Mouse (Mus musculus) stomach, embryonic 14.5 days (tissue): ENCODE results near the gene Sirt3. TPM values are rescaled to one million over a fixed set of nuclear protein-coding genes. Genes with fewer than 3 reads are reported as not detected.

Experiments used
- ATAC-seq: fragments of 200-750 bp; cut with Nextera tagmentation; 2 replicates; pipeline ENCODE4 v1.8.0; 2017; ENCODE audit warnings: low read depth, moderate TSS enrichment; ENCODE audit not compliant: insufficient number of reproducible peaks, insufficient read depth, low FRiP score
- H3K27ac ChIP-seq: fragments of 300-500 bp; sonication (generic); 2 replicates; pipeline ENCODE4 v1.5.1; 2014; ENCODE audit warnings: mild to moderate bottlenecking, low read length, moderate library complexity, mixed read lengths
- H3K27me3 ChIP-seq: fragments of 300-500 bp; sonication (generic); 2 replicates; pipeline ENCODE4 v1.6.1; 2014; ENCODE audit warnings: low read length, control low read depth, mixed read lengths; ENCODE audit not compliant: control insufficient read depth, insufficient read depth
- H3K36me3 ChIP-seq: fragments of 300-500 bp; sonication (generic); 2 replicates; pipeline ENCODE4 v1.6.1; 2014; ENCODE audit warnings: mild to moderate bottlenecking, control low read depth, low read length, moderate library complexity, mixed read lengths; ENCODE audit not compliant: control insufficient read depth, insufficient read depth
- H3K4me1 ChIP-seq: fragments of 300-500 bp; sonication (generic); 2 replicates; pipeline ENCODE4 v1.6.1; 2014; ENCODE audit warnings: low read length, control low read depth, mixed read lengths; ENCODE audit not compliant: control insufficient read depth, insufficient read depth
- H3K4me2 ChIP-seq: fragments of 300-500 bp; sonication (generic); replicated peaks from 2 replicates; pipeline ENCODE4 v1.6.1; 2014; ENCODE audit warnings: low read depth, low read length, control low read depth
- H3K4me3 ChIP-seq: fragments of 300-500 bp; sonication (generic); 2 replicates; pipeline ENCODE4 v1.5.1; 2014; ENCODE audit warnings: low read depth, low read length, control low read depth
- H3K9ac ChIP-seq: fragments of 300-500 bp; sonication (generic); replicated peaks from 2 replicates; pipeline ENCODE4 v1.6.1; 2014; ENCODE audit warnings: low read depth, mild to moderate bottlenecking, control low read depth, low read length, moderate library complexity, mixed read lengths
- H3K9me3 ChIP-seq: fragments of 300-500 bp; sonication (generic); 2 replicates; pipeline ENCODE4 v1.6.1; 2016; ENCODE audit warnings: low read depth, low read length, control low read depth; ENCODE audit not compliant: control insufficient read depth
- WGBS: fragments of 180-500 bp; shearing (Covaris S2); extraction: QIAGEN DNeasy Blood & Tissue Kit; methylation state at CpG from one replicate; pipeline ENCODE4 v1.1.7; 2014; 5-methylcytosine and 5-hydroxymethylcytosine counted together
- polyA plus RNA-seq: library from polyadenylated mRNA; unstranded; fragments of >200 nt; fragmentation: Nextera tagmentation; extraction: Ambion mirVana; gene quantifications from 2 replicates; pipeline ENCODE4 v1.2.1, GENCODE M21; 2014

Gene Sirt3
- polyA plus RNA-seq, 1 experiment from 2014 or later, result 21.8 TPM

DNA sequence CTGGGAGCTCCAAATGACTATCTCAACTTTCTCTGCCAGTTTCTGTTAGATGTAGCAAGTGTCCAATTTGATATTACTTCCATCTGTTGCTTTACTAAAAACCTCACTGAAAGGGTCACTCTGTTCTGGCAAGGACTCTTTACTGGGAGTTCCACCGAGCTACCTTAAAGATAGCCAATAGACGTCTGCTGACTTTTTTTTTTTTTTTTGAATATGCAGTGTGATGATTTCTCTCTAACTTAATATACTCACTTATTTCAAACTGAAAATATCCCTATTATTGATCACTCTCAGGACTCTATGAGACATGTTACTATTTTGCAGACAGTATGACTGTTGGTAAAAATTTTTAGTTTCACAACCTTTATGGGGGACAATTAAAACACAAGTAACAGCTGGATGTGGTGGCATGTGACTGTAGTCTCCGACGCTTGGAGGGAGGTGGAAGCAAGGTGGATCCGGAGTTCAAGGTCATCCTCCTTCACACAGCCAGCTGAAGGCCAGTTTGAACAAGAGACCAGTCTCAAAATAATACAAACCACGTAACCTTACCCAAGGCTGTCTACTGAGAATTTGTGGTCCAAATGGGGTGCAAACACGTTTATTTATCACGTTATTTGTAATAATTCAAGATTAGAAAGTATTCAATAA is 1.1 kb downstream of the Sirt3 start:
- no peak overlapping the region; the same call in 1 of the 2 replicates for H3K27ac ChIP-seq

DNA sequence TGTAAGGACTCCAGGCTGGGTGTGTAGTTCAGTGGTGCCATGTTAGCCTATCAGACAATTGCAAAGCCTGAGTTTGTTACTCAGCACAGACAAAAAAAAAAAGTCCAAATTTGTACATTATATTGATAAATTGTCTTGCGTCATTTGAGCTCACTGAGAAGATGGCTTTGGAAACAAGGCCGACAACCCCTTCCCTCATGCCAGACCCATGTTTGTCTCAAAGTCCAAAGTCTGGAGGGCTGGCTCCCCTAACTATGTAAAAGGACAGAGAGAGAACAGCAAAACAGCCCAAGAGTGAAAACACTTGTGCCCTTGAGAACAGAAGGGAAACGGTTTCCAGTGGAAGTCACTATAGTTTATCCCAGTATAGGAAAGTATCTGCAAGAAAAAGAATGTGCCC is 1.7 kb downstream of the Sirt3 start:
- no peaks in the 10 kb centered on the region for H3K9me3 ChIP-seq
- H3K9ac ChIP-seq, result no peak overlapping the region
- H3K36me3 ChIP-seq, result peaks cover 9% of the 10 kb centered on the region; the same call in 1 of the 2 replicates
- no peak overlapping the region for H3K4me3 ChIP-seq
- 73% methylated on average over 3 of the region's 3 CpGs for WGBS
- ATAC-seq, result no peak
- no peak overlapping the region for H3K27ac ChIP-seq
- peaks cover 7% of the 10 kb centered on the region; the same call in 1 of the 2 replicates for H3K4me1 ChIP-seq
- peak overlapping the region; percentile 59; the same call in 1 of the 2 replicates for H3K4me2 ChIP-seq
- H3K27me3 ChIP-seq, result no peaks in the 10 kb centered on the region

More for the DNA sequence above, 1.1 kb downstream of the Sirt3 start:
- Histone ChIP-seq H3K9me3 (no peaks in the 10 kb centered on the region), H3K4me1 (peaks cover 7% of the 10 kb centered on the region; the same call in 1 of the 2 replicates), H3K4me3 (peak overlapping the region; percentile 79), H3K9ac (peak overlapping the region; percentile 19; the same call in 1 of the 2 replicates), H3K36me3 (peaks cover 4% of the 10 kb centered on the region; the same call in 1 of the 2 replicates), H3K4me2 (peak overlapping the region; percentile 59), H3K27me3 (no peaks in the 10 kb centered on the region)
- WGBS, result 15% methylated on average over 8 of the region's 8 CpGs
- ATAC-seq, result no peak

DNA sequence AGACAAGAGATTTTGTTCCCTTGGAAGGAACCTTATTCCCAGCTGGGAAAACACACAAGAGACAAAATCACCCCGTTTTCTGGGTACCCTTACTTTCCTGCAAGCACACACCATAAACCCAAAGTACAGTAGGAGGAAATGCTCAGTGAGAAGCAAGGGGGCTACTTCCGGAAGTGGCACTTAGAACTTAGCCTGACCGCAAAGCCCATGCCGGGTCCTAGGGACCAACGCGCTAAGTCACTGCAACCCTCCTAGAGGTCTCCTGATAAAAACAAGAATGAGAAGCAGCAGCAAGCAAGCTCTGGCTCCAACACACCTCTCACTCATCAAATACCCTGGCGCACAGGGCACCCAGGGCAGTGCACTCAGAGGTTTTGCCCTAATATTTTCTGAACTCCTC is 2.8 kb downstream of the Sirt3 start:
- Histone ChIP-seq H3K9ac (no peak overlapping the region), H3K27ac (no peak overlapping the region), H3K4me1 (peaks cover 7% of the 10 kb centered on the region; the same call in 1 of the 2 replicates), H3K36me3 (peaks cover 6% of the 10 kb centered on the region; the same call in 1 of the 2 replicates), H3K27me3 (no peaks in the 10 kb centered on the region), H3K4me2 (no peak overlapping the region), H3K9me3 (no peaks in the 10 kb centered on the region), H3K4me3 (no peak overlapping the region)
- WGBS, result 89% methylated on average over 7 of the region's 7 CpGs
- no peak for ATAC-seq

DNA sequence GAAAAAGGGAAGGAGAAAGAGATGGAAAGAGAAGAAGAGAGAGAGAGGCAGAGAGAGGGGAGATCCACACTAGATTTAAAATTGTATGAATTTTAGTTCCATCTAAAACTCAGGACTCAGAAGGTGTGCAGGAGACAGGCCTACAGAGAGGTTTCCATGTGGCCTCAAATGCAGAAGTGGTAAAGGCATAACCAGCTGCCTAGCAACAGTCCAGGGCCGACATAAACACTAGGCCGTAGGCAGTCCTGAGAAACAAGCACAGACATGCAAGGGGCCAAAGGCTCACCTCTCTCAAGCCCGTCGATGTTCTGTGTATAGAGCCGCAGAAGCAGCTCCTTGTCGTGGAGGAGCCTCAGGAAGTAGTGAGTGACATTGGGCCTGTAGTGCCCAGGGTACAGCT is 4.7 kb downstream of the Sirt3 start:
- WGBS, result 73% methylated on average over 6 of the region's 6 CpGs
- Histone ChIP-seq H3K9me3 (no peaks in the 10 kb centered on the region), H3K4me3 (no peak overlapping the region), H3K4me1 (peaks cover 7% of the 10 kb centered on the region; the same call in 1 of the 2 replicates), H3K27me3 (no peaks in the 10 kb centered on the region), H3K4me2 (no peak overlapping the region), H3K27ac (no peak overlapping the region), H3K9ac (no peak overlapping the region), H3K36me3 (peaks cover 8% of the 10 kb centered on the region; the same call in 1 of the 2 replicates)
- no peak for ATAC-seq

DNA sequence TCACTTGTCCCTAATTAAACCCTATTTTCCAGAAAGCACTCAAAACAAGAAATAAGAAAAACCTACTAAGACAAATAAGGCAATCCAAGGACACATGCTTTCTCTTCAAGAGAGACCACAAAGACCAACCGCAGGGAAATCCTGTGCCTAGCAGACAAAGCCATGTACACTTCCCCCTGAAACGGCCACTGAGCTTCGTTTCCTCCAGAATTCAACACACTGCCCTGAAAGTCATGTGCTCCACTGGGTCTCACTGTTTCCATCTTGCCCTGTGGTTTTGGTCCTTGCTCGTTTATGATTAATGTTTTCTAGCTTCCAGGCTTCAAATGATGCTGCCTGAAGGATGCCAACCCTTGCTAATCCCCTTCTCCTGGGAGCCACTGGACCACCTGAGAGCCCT is 7.9 kb downstream of the Sirt3 start:
- H3K27ac ChIP-seq, result no peak overlapping the region
- ATAC-seq, result no peak
- no peak overlapping the region for H3K4me3 ChIP-seq
- H3K27me3 ChIP-seq, result no peaks in the 10 kb centered on the region
- no peak overlapping the region for H3K9ac ChIP-seq
- 92% methylated on average over 4 of the region's 4 CpGs for WGBS
- H3K4me2 ChIP-seq, result no peak overlapping the region
- no peaks in the 10 kb centered on the region for H3K9me3 ChIP-seq
- H3K36me3 ChIP-seq, result peaks cover 14% of the 10 kb centered on the region; the same call in 1 of the 2 replicates
- no peaks in the 10 kb centered on the region for H3K4me1 ChIP-seq

DNA sequence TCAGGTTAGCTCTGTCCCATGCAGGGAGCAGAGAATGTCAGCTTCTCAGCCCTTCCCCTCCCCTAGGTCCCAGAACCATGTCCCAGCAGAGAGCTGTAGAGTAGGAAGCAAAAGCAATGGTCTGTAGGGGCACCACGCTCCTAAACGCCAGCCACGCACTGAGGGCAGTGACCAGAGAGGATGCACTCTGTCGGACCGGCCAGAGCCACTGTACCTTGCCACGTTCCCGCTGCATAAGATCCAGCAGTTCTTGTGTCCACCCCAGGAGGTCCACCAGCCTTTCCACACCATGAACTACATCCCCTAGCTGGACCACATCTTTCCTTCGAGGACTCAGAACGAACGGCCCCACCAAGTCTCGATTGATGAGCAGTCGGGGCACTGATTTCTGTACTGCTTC is 17.3 kb downstream of the Sirt3 start:
- no peak overlapping the region for H3K9ac ChIP-seq
- no peak overlapping the region for H3K4me3 ChIP-seq
- no peak for ATAC-seq
- no peaks in the 10 kb centered on the region for H3K4me1 ChIP-seq
- H3K27ac ChIP-seq, result no peak overlapping the region
- H3K36me3 ChIP-seq, result peaks cover 38% of the 10 kb centered on the region
- 90% methylated on average over 12 of the region's 12 CpGs for WGBS
- no peak overlapping the region for H3K4me2 ChIP-seq
- H3K9me3 ChIP-seq, result no peaks in the 10 kb centered on the region
- H3K27me3 ChIP-seq, result no peaks in the 10 kb centered on the region

DNA sequence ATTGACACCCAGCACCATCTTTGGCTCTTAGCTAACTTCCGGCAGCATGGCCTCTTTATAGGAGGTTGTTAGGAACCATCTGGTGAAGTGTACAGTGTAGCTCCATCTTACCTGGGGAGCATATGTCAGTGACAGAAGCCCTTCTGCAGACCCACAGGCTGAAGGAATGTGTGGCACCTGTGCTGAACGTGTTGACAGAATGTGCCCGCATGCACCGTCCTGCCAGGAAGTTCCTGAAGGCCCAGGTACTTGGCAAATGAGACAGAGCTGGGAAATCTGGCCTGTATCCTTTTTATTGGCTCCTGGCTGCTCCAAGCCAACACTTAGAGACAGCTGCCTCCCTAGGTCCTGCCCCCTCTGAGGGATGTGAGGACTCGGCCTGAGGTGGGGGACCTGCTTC is 21.4 kb downstream of the Sirt3 start:
- Histone ChIP-seq H3K4me2 (no peak overlapping the region), H3K9me3 (no peaks in the 10 kb centered on the region), H3K4me1 (peaks cover 7% of the 10 kb centered on the region), H3K9ac (no peak overlapping the region), H3K4me3 (no peak overlapping the region), H3K27me3 (no peaks in the 10 kb centered on the region), H3K27ac (no peak overlapping the region), H3K36me3 (peaks cover 53% of the 10 kb centered on the region)
- no peak for ATAC-seq
- WGBS, result 82% methylated on average over 5 of the region's 5 CpGs

DNA sequence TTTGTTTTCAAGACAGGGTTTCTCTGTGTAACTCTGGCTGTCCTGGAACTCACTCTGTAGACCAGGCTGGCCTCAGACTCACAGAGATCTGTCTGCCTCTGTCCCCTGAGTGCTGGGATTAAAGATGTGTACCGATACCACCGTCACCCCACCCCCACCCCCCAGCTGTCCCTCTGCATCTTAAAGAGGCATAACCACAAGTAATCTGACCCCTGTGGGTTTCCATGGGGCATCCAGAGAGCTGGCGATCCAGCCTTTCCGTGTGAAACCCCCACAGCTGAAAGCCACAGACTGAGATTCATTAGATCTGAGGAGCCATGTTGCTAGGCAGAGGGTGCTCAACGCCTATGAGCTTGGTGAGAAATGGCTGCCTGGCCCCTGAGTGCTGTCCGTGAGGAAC is 22.1 kb downstream of the Sirt3 start:
- 74% methylated on average over 6 of the region's 6 CpGs for WGBS

More for the DNA sequence above, 22.1 kb downstream of the Sirt3 start:
- H3K27ac ChIP-seq, result no peak overlapping the region
- peaks cover 12% of the 10 kb centered on the region for H3K4me1 ChIP-seq
- ATAC-seq, result no peak
- H3K27me3 ChIP-seq, result no peaks in the 10 kb centered on the region
- no peak overlapping the region for H3K9ac ChIP-seq
- H3K4me2 ChIP-seq, result no peak overlapping the region
- H3K9me3 ChIP-seq, result no peaks in the 10 kb centered on the region
- H3K4me3 ChIP-seq, result no peak overlapping the region
- peaks cover 53% of the 10 kb centered on the region for H3K36me3 ChIP-seq
